Mouse (Mus musculus) frontal cortex, adult (tissue): ENCODE results near the gene Slc22a1.

Experiments
- ATAC-seq: cut with Nextera tagmentation; 2 replicates; pipeline ENCODE4 v1.9.2; 2017; ENCODE audit warnings: mild to moderate bottlenecking, moderate library complexity, mixed read lengths; ENCODE audit not compliant: low TSS enrichment

Slc22a1 gene

GRCm38 (mm10) chr17:12631771-12632600, 43.6 kb downstream of the Slc22a1 start:
- no peak for ATAC-seq

GRCm38 (mm10) chr17:12630976-12631730, 44.5 kb downstream of the Slc22a1 start:
- no peak for ATAC-seq

GRCm38 (mm10) chr17:12627983-12628382, 47.6 kb downstream of the Slc22a1 start:
- ATAC-seq: no peak

- ATAC-seq: no peak
Observed at GRCm38 (mm10) chr17:12619641-12620040, 56.0 kb downstream of the Slc22a1 start.

- ATAC-seq: no peak
Observed at GRCm38 (mm10) chr17:12615429-12615828, 60.2 kb downstream of the Slc22a1 start.

DNA sequence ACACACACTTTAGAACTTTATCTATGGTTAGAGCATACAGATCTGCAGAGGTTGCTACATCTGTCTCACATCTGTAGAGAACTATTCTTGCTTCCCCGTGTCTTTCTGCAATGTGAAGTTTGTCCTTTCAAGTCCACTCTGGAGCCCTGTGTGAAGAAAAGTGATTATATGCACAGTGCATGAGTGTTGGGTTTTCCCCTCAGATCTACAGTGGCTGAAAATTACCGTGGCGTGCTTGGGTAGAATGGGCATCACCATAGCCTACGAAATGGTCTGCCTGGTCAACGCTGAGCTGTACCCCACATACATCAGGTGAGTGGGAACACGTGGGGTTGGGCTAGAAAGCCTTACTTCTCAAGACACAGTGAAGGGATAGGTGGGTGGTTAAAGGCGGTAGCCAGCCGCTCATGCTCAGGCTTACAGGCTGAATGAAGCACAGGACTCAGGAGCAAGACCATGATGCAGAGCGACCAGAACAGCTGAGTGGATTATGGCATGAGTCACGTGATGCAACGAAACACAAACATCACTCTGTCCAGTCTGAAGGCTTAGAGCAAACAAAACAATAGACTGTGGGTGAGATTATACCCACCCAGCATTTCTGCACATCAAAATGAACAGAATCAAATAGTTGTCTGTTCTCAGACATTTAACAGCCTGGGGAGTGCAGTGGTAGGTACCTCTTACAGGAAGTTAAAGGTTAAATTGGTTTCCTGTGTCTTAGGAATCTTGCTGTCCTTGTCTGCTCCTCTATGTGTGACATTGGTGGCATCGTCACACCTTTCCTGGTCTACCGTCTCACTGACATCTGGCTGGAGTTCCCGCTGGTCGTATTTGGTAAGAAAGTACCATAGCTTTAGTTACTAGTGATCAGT, 60.9 kb downstream of the Slc22a1 start:
- no peak for ATAC-seq

DNA sequence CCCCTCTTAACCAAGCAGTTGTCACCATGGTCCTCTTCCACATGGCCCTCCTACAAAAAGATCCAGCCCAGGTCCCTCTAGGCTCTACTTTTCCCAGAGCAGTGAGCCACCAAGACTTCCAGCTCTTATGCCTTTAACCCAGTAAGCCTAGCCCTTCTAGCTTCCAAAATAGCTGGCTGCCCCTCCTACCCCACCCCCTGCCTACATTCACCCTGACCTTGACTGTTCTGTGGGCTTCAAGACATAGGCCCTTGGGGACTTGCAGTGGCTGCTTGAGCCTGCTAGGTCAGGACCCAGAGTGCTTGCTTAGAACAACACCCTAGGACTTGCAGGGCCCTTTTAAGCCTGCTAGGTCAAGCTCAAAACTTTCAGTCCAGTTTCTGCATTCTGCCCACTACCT, 68.4 kb downstream of the Slc22a1 start:
- no peak for ATAC-seq

DNA sequence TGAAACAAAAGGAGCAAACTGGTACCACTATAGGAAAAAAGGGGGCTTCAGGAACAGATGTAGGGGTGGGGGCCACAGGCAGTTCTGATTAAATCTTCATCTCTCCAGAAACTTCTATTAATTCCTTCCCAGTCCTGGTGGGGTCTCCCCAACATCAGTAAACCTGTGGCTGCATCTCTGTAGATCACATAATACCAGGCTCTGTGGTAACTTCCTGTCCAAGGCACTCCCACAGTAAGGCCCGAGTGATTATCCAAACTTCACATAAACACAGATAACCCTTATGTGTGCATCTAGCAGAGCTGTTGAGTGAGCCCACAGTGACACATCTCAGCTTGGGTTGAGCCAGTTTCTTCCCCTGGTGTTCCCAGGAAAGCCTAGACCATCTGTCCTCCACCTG, 69.0 kb downstream of the Slc22a1 start:
- ATAC-seq: no peak
